Mouse (Mus musculus): ENCODE results near the gene Nsmce1. TPM values are rescaled to one million over a fixed set of nuclear protein-coding genes. Genes with fewer than 3 reads are reported as not detected.
A peak's percentile ranks its signal among the peaks of the same experiment; 100 is the strongest.

Nsmce1 gene
- polyA plus RNA-seq, 1 experiment from 2014 or later = 126 TPM

DNA sequence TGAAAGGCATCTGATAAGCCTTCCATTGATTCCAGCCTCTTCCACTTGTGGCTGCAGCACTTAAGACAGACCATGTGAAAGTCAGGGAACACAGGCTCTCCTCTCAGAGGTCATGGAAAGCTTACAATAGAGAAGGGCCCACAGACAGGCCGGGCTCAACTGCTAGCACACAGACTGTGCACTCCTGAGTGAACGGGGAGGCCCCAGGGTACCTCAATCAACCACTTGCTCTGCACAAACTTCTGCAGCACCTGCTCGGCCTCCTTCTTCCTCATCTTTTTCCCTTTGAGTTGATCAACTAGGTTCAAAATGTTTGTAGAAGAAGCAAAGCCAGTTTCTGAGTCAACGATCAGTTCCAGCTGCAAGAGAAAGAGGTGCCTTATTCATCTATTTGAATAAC is 20.5 kb downstream of the Nsmce1 start:
- H3K36me3 ChIP-seq (ENCODE audit: control insufficient read depth, insufficient read depth, low read length) = peaks cover 29% of the 10 kb centered on the region
- no peak overlapping the region for H3K4me3 ChIP-seq (ENCODE audit: low read depth, low read length)
- no peak overlapping the region for H3K9ac ChIP-seq (ENCODE audit: low read depth, low read length)
- no peaks in the 10 kb centered on the region for H3K9me3 ChIP-seq (ENCODE audit: control insufficient read depth, low read length)
- WGBS = 86% methylated on average over 4 of the region's 4 CpGs
- H3K27me3 ChIP-seq (replicated peaks; ENCODE audit: control insufficient read depth, insufficient read depth, low read length) = no peaks in the 10 kb centered on the region
- peaks cover 19% of the 10 kb centered on the region for H3K4me1 ChIP-seq (replicated peaks; ENCODE audit: control insufficient read depth, insufficient read depth, low read length)
- H3K27ac ChIP-seq (ENCODE audit: low read depth, low read length) = no peak overlapping the region
- no peak for DNase-seq (ENCODE audit: low spot score)
- H3K4me2 ChIP-seq = no peak overlapping the region
- ATAC-seq (replicated peaks; ENCODE audit: low FRiP score) = no peak

DNA sequence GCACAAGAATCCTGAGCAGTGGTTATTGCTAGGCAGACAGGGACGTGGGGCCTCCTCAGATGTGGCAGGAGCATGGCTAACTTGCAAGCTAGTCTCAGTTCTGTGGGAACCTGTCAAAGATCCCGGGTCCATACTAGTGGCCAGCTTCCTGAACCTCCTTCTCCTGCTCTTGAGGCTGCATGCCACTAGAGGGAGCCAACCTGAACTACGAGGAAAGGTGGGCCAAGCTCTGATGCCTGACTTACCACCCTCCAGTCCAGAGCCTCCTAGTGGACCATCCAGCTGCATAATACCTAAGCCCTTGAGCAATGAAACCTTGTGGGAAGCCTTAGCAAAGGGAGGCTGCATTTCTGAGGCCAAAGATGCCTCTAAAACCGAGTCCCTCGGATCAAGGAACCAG is 21.5 kb downstream of the Nsmce1 start:
- no peak overlapping the region for H3K9ac ChIP-seq (ENCODE audit: low read depth, low read length)
- WGBS = 31% methylated on average over 5 of the region's 5 CpGs
- H3K27me3 ChIP-seq (replicated peaks; ENCODE audit: control insufficient read depth, insufficient read depth, low read length) = no peaks in the 10 kb centered on the region
- no peak overlapping the region for H3K27ac ChIP-seq (ENCODE audit: low read depth, low read length)
- ATAC-seq (replicated peaks; ENCODE audit: low FRiP score) (peak; percentile 33), DNase-seq (ENCODE audit: low spot score) (peak; percentile 56)
- H3K4me1 ChIP-seq (replicated peaks; ENCODE audit: control insufficient read depth, insufficient read depth, low read length) = peaks cover 19% of the 10 kb centered on the region
- no peak overlapping the region for H3K4me3 ChIP-seq (ENCODE audit: low read depth, low read length)
- no peak overlapping the region for H3K4me2 ChIP-seq
- H3K36me3 ChIP-seq (ENCODE audit: control insufficient read depth, insufficient read depth, low read length) = peaks cover 30% of the 10 kb centered on the region
- H3K9me3 ChIP-seq (ENCODE audit: control insufficient read depth, low read length) = no peaks in the 10 kb centered on the region

DNA sequence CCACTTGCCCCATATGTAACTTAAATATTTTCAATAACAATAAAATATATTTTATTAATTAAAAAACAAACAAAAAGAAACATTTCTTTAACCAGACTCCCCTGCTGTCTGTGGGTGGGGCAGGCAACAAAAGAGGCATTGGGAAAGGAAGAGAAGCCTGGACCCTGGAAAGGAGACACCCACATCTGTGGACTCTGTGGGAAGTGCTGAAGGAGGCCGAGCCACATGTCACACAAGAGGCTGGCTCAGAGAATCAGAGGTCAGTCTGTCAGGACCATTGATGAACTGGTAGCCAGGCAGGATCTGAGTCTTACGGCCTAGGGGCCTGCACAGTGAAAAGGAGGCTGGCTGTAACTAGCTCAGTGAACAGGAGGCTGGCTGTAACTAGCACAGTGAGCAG is 29.2 kb downstream of the Nsmce1 start:
- H3K4me2 ChIP-seq = no peak overlapping the region
- DNase-seq (ENCODE audit: low spot score) (no peak), ATAC-seq (replicated peaks; ENCODE audit: low FRiP score) (no peak)
- peaks cover 12% of the 10 kb centered on the region for H3K36me3 ChIP-seq (ENCODE audit: control insufficient read depth, insufficient read depth, low read length)
- H3K4me3 ChIP-seq (ENCODE audit: low read depth, low read length) = no peak overlapping the region
- H3K4me1 ChIP-seq (replicated peaks; ENCODE audit: control insufficient read depth, insufficient read depth, low read length) = no peaks in the 10 kb centered on the region
- no peak overlapping the region for H3K9ac ChIP-seq (ENCODE audit: low read depth, low read length)
- no peaks in the 10 kb centered on the region for H3K9me3 ChIP-seq (ENCODE audit: control insufficient read depth, low read length)
- no peaks in the 10 kb centered on the region for H3K27me3 ChIP-seq (replicated peaks; ENCODE audit: control insufficient read depth, insufficient read depth, low read length)
- 79% methylated on average over 2 of the region's 2 CpGs for WGBS
- H3K27ac ChIP-seq (ENCODE audit: low read depth, low read length) = no peak overlapping the region

DNA sequence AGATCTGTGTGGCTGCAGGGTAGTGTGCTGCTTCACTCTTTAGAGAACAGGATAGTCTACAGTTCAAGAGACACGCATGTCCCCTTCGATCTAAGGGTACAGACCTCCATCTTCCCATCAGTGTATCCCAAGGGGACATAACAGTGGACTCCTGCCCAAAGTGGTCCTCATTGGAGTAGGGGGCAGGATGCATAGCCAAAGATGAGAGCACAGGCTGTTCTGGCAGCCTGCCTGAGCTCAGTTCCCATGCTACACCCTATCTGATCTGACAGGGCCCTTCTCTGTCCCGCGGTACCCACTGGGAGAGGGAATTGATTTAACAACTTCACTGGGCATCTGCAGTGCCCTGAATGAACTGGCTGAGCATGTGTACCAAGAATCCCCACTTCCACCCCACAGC is 37.7 kb downstream of the Nsmce1 start:
- Histone ChIP-seq H3K4me1 (replicated peaks; ENCODE audit: control insufficient read depth, insufficient read depth, low read length) (no peaks in the 10 kb centered on the region), H3K36me3 (ENCODE audit: control insufficient read depth, insufficient read depth, low read length) (peaks cover 4% of the 10 kb centered on the region; the same call in 1 of the 2 replicates), H3K27me3 (replicated peaks; ENCODE audit: control insufficient read depth, insufficient read depth, low read length) (no peaks in the 10 kb centered on the region), H3K4me3 (ENCODE audit: low read depth, low read length) (no peak overlapping the region), H3K9ac (ENCODE audit: low read depth, low read length) (no peak overlapping the region), H3K9me3 (ENCODE audit: control insufficient read depth, low read length) (no peaks in the 10 kb centered on the region), H3K27ac (ENCODE audit: low read depth, low read length) (no peak overlapping the region), H3K4me2 (no peak overlapping the region)
- ATAC-seq (replicated peaks; ENCODE audit: low FRiP score) (no peak), DNase-seq (ENCODE audit: low spot score) (no peak)
- WGBS = 96% methylated on average over 4 of the region's 4 CpGs

DNA sequence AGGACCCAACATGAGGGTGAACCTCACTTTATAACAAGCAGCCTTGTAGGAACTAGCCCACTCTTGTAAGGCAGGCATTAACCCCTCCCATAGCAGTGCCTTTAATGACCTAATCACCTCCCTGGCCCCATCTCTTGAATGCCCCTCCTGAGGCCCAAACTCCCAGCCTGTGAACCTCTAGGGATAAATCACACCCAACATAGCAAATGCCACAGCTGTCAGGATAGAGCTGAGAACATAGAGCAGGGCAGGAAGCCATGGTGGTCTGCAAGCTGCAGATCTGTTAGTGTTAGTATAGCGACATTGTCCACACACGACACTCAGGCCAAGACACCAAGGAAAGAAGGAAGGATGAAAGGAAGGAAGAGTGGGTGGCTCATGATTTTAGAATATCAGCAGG is 40.3 kb downstream of the Nsmce1 start:
- Histone ChIP-seq H3K9ac (ENCODE audit: low read depth, low read length) (no peak overlapping the region), H3K4me3 (ENCODE audit: low read depth, low read length) (no peak overlapping the region), H3K4me2 (no peak overlapping the region), H3K27me3 (replicated peaks; ENCODE audit: control insufficient read depth, insufficient read depth, low read length) (no peaks in the 10 kb centered on the region), H3K4me1 (replicated peaks; ENCODE audit: control insufficient read depth, insufficient read depth, low read length) (peaks cover under 1% of the 10 kb centered on the region; the same call in 1 of the 2 replicates), H3K9me3 (ENCODE audit: control insufficient read depth, low read length) (no peaks in the 10 kb centered on the region), H3K36me3 (ENCODE audit: control insufficient read depth, insufficient read depth, low read length) (peaks cover 2% of the 10 kb centered on the region; the same call in 1 of the 2 replicates), H3K27ac (ENCODE audit: low read depth, low read length) (no peak overlapping the region)
- WGBS = 68% methylated on average over 2 of the region's 2 CpGs
- no peak for ATAC-seq (replicated peaks; ENCODE audit: low FRiP score)
- DNase-seq (ENCODE audit: low spot score) = no peak

DNA sequence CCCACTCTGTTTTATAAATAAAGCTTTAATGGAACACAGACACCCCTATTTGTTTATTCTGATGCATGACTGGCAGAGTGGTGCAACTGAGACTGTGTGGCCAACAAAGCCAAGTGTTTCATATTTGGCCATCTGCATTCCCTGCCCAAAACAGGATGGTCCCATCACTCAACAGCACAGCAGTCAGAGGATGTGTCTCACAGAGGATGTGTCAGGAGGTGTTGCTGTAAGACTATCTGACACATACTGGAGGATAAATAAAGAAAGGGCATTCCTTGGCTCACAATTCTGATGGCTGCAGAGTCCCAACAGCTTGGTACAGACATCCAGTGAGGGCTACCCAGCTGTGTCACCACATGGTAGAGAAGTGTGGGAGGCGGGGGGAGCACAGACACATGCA is 40.7 kb downstream of the Nsmce1 start:
- no peak overlapping the region for H3K27ac ChIP-seq (ENCODE audit: low read depth, low read length)
- no peak overlapping the region for H3K4me3 ChIP-seq (ENCODE audit: low read depth, low read length)
- peaks cover 3% of the 10 kb centered on the region; the same call in 1 of the 2 replicates for H3K4me1 ChIP-seq (replicated peaks; ENCODE audit: control insufficient read depth, insufficient read depth, low read length)
- H3K9me3 ChIP-seq (ENCODE audit: control insufficient read depth, low read length) = no peaks in the 10 kb centered on the region
- H3K36me3 ChIP-seq (ENCODE audit: control insufficient read depth, insufficient read depth, low read length) = peaks cover 2% of the 10 kb centered on the region; the same call in 1 of the 2 replicates
- no peak overlapping the region for H3K9ac ChIP-seq (ENCODE audit: low read depth, low read length)
- no peaks in the 10 kb centered on the region for H3K27me3 ChIP-seq (replicated peaks; ENCODE audit: control insufficient read depth, insufficient read depth, low read length)
- no peak overlapping the region for H3K4me2 ChIP-seq
- DNase-seq (ENCODE audit: low spot score) (no peak), ATAC-seq (replicated peaks; ENCODE audit: low FRiP score) (no peak)
- 76% methylated on average over 1 of the region's 1 CpGs for WGBS

DNA sequence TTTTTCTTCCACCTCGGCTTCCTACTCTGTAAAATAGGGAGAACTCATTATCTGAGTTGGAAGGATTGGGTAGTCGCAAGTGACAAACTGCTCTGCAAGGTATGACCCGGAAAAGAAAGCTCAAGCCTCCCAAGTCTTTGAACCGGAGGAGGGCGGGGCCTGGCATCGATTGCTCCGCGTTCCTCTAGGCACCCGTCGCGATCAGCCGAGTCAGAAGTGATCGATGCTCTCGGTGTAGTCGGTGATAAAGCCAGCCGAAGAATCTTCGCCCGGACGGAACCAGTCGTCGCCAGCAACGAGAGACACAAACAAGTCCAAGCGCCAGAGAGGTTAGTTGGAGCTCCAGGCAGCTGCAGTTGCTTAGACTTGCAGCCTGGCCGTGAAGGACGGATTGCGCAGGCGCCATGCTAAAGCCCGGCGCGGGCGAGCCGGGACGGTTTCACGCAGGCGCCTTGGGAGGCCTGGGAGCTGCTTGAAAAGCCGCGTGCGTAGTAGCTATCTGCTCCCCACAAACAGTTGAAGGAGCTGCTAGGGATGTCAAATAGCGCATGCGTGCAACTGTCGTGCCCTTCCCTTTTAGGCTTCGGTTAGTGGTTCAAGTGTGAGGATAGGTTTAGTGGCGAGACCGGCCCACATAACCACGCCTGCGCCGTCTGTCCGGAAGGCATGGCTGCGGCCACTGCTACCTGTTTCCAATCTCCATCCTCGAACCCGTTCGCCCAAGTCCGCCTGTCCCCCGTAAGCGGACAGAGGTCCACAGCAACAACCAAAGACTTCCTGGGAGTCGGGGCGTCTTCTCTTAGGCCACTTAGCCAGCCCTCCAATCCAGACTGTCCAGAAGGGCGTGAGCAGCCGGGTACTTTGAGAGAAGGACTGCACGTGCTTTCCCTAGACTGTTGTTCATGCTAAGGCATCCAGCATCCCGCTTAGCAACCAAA is 46.7 kb downstream of the Nsmce1 start, which contains the start of gene Kdm8:
TSS of gene Kdm8 (plus strand) at position 213 of the 938 bp plus-strand sequence.
- peak within 1 kb of the TSS; percentile 81 for H3K4me2 ChIP-seq
- no peaks in the 10 kb centered on the region for H3K9me3 ChIP-seq (ENCODE audit: control insufficient read depth, low read length)
- WGBS = 3% methylated on average over 61 of the region's 61 CpGs
- H3K36me3 ChIP-seq (ENCODE audit: control insufficient read depth, insufficient read depth, low read length) = no peaks in the 10 kb centered on the region
- peak within 1 kb of the TSS; percentile 93 for H3K27ac ChIP-seq (ENCODE audit: low read depth, low read length)
- ATAC-seq (replicated peaks; ENCODE audit: low FRiP score) = peak; percentile 95
- peak; percentile 90 for DNase-seq (ENCODE audit: low spot score)
- peak within 1 kb of the TSS; percentile 63 for H3K4me3 ChIP-seq (ENCODE audit: low read depth, low read length)
- peak within 1 kb of the TSS; percentile 75 for H3K9ac ChIP-seq (ENCODE audit: low read depth, low read length)
- peaks cover 10% of the 10 kb centered on the region; the same call in 1 of the 2 replicates for H3K4me1 ChIP-seq (replicated peaks; ENCODE audit: control insufficient read depth, insufficient read depth, low read length)
- no peaks in the 10 kb centered on the region for H3K27me3 ChIP-seq (replicated peaks; ENCODE audit: control insufficient read depth, insufficient read depth, low read length)

DNA sequence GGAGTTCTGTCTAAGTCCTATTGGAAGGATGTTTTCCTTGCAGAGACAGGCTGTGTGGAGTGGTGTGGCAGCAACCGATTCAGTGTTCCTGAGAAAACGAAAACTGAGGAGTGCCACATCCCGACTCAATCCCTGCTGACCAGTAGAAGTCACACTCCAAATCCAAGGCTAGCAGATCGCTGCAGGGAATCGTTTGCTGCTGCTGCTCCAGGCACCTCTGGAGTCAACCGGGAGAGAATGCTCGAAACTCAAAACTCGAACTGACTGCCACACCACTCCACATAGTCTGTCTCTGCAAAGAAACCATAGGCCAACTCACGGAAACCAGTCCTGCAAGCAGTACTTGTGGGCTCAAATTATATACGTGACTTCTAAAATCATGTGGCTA is 47.3 kb downstream of the Nsmce1 start:
- H3K36me3 ChIP-seq (ENCODE audit: control insufficient read depth, insufficient read depth, low read length) = no peaks in the 10 kb centered on the region
- ATAC-seq (replicated peaks; ENCODE audit: low FRiP score) (peak; percentile 8), DNase-seq (ENCODE audit: low spot score) (peak; percentile 41)
- no peaks in the 10 kb centered on the region for H3K27me3 ChIP-seq (replicated peaks; ENCODE audit: control insufficient read depth, insufficient read depth, low read length)
- peak overlapping the region; percentile 81 for H3K4me2 ChIP-seq
- H3K9me3 ChIP-seq (ENCODE audit: control insufficient read depth, low read length) = peaks cover 5% of the 10 kb centered on the region; the same call in 1 of the 2 replicates
- peak overlapping the region; percentile 75 for H3K9ac ChIP-seq (ENCODE audit: low read depth, low read length)
- H3K4me3 ChIP-seq (ENCODE audit: low read depth, low read length) = peak overlapping the region; percentile 63
- WGBS = 27% methylated on average over 10 of the region's 10 CpGs
- peaks cover 10% of the 10 kb centered on the region; the same call in 1 of the 2 replicates for H3K4me1 ChIP-seq (replicated peaks; ENCODE audit: control insufficient read depth, insufficient read depth, low read length)
- H3K27ac ChIP-seq (ENCODE audit: low read depth, low read length) = peak overlapping the region; percentile 93
